Mouse (Mus musculus) embryonic facial prominence, embryonic 12.5 days (tissue): ENCODE measurements around the gene Cgrrf1. TPM values are rescaled to one million over a fixed set of nuclear protein-coding genes. Genes with fewer than 3 reads are reported as not detected.

ENCODE experiments used
- ATAC-seq: fragments of 200-750 bp; cut with Nextera tagmentation; 2 replicates; pipeline ENCODE4 v1.8.0; 2017; ENCODE audit not compliant: insufficient number of reproducible peaks, insufficient read depth, low FRiP score, low TSS enrichment
- H3K27ac ChIP-seq: fragments of 300-500 bp; sonication (generic); 2 replicates; pipeline ENCODE4 v1.5.1; 2016; ENCODE audit warnings: mild to moderate bottlenecking
- H3K27me3 ChIP-seq: fragments of 300-500 bp; sonication (generic); 2 replicates; pipeline ENCODE4 v1.6.1; 2016; ENCODE audit warnings: mild to moderate bottlenecking, moderate library complexity
- H3K36me3 ChIP-seq: fragments of 300-500 bp; sonication (generic); 2 replicates; pipeline ENCODE4 v1.6.1; 2016; ENCODE audit warnings: mild to moderate bottlenecking
- H3K4me1 ChIP-seq: fragments of 300-500 bp; sonication (generic); 2 replicates; pipeline ENCODE4 v1.6.1; 2016
- H3K4me2 ChIP-seq: fragments of 300-500 bp; sonication (generic); replicated peaks from 2 replicates; pipeline ENCODE4 v1.6.1; 2016; ENCODE audit warnings: mild to moderate bottlenecking, moderate library complexity
- H3K4me3 ChIP-seq: fragments of 300-500 bp; sonication (generic); 2 replicates; pipeline ENCODE4 v1.5.1; 2016; ENCODE audit warnings: mild to moderate bottlenecking
- H3K9ac ChIP-seq: fragments of 300-500 bp; sonication (generic); 2 replicates; pipeline ENCODE4 v1.6.1; 2016; ENCODE audit warnings: mild to moderate bottlenecking, moderate library complexity
- H3K9me3 ChIP-seq: fragments of 300-500 bp; sonication (generic); 2 replicates; pipeline ENCODE4 v1.6.1; 2016; ENCODE audit warnings: mild to moderate bottlenecking, moderate library complexity
- WGBS: fragments of 180-500 bp; shearing (Covaris S2); methylation state at CpG from one replicate; pipeline ENCODE4 v1.1.7; 2016; 5-methylcytosine and 5-hydroxymethylcytosine counted together
- polyA plus RNA-seq: library from polyadenylated mRNA; unstranded; fragments of >200 nt; fragmentation: Nextera tagmentation; extraction: Ambion mirVana; gene quantifications from 2 replicates; pipeline ENCODE4 v1.2.1, GENCODE M21; 2016

The Cgrrf1 gene
- polyA plus RNA-seq, 1 experiment from 2014 or later: 24.8 TPM

DNA sequence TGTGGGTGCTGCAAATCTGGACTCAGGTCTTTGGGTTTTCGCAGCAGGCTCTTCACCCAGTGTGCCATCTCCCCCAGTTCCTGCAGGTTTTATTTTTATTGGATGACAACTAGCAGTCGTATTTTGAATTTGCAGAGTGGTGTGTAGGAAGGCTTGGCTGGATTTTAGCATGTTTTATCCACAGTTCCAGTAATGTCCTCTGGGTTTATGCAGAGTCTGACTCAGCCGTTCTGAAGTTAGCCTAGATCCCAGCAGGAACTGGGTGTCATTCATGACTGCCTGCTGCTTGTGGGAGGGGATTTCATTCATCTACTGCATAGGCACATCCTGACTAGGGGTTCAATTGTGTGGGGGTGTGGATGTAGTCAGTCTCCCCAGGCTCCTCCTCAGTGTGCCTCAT, 66.7 kb downstream of the Cgrrf1 start:
- no peak overlapping the region for H3K27ac ChIP-seq
- H3K36me3 ChIP-seq: 0 out of 2 replicates have a peak, but pooled peaks cover 5% of the 10 kb centered on the region
- no peak overlapping the region for H3K4me3 ChIP-seq
- H3K9me3 ChIP-seq: no peaks in the 10 kb centered on the region
- no peaks in the 10 kb centered on the region for H3K27me3 ChIP-seq
- no peak overlapping the region for H3K4me2 ChIP-seq
- 79% methylated on average over 3 of the region's 3 CpGs for WGBS
- H3K4me1 ChIP-seq: peaks cover 7% of the 10 kb centered on the region
- H3K9ac ChIP-seq: no peak overlapping the region
- no peak for ATAC-seq

DNA sequence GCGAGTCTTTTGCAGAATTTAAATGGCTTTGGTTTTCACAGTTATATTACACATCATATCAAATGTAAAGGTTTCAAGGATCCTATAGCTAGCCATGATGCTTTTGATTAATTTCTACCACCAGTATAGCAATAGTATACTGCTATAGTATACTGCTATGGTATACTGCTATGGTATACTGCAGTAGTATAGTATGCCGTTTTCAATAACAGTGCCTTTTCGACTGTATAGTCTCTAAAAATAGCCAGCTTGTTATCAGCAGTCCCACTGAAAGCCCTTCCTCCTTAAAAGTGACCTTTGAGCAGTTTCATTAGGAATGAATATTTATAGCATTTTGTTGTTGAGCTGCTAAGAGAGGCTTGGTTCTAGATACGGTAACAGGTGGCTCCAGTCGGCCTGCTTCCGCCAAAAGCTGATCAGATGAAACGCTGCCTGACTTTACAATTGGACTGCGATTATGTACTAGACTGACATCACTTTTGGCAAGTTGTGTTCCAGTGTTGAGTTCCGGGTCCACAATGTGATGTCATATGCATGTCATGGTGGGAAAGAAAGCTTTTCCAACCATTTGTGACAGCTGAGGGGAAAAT, 70.7 kb downstream of the Cgrrf1 start:
- no peak overlapping the region for H3K27ac ChIP-seq
- H3K27me3 ChIP-seq: no peaks in the 10 kb centered on the region
- no peaks in the 10 kb centered on the region for H3K36me3 ChIP-seq
- peaks cover 7% of the 10 kb centered on the region for H3K4me1 ChIP-seq
- H3K4me3 ChIP-seq: no peak overlapping the region
- no peaks in the 10 kb centered on the region for H3K9me3 ChIP-seq
- no peak overlapping the region for H3K4me2 ChIP-seq
- no peak overlapping the region for H3K9ac ChIP-seq
- 90% methylated on average over 9 of the region's 9 CpGs for WGBS
- no peak for ATAC-seq

Other genes with a start within 250 kb of the Cgrrf1 start
- 38.4 and 42.0 TPM in 2 replicates for gene Cdkn3, start 71.6 kb upstream of the Cgrrf1 start, polyA plus RNA-seq
- gene Cnih1, start 43.7 kb upstream of the Cgrrf1 start, polyA plus RNA-seq: 184 and 194 TPM in 2 replicates
- 83.9 and 85.1 TPM in 2 replicates for gene Gmfb, start 9.9 kb upstream of the Cgrrf1 start, polyA plus RNA-seq
- gene Samd4, start 50.7 kb downstream of the Cgrrf1 start, polyA plus RNA-seq: 9.1 and 10.7 TPM in 2 replicates